Mouse (Mus musculus) liver, embryonic 11.5 days (tissue): ENCODE measurements at regions not wholly inside any gene's neighbourhood (a gene's known extent, or its start where the extent isn't known, plus 50 kb on each side); places are given as distances from the start of the nearest gene placed in this dataset.

ENCODE experiments used
- ATAC-seq: fragments of 200-750 bp; cut with Nextera tagmentation; replicated peaks from 2 replicates; pipeline ENCODE4 v1.8.0; 2017; ENCODE audit warnings: moderate number of reproducible peaks, mild to moderate bottlenecking, moderate TSS enrichment, moderate library complexity; ENCODE audit not compliant: low FRiP score
- DNase-seq: peaks from one replicate; pipeline ENCODE4 v3.0.0-alpha.2; 2017; ENCODE audit warnings: low spot score
- H3K27ac ChIP-seq: fragments of 300-500 bp; sonication (generic); 2 replicates; pipeline ENCODE4 v1.5.1; 2014; ENCODE audit warnings: mild to moderate bottlenecking, low read depth, low read length, control low read depth
- H3K27me3 ChIP-seq: fragments of 300-500 bp; sonication (generic); replicated peaks from 2 replicates; pipeline ENCODE4 v1.6.1; 2014; ENCODE audit warnings: low read length, mixed read lengths; ENCODE audit not compliant: control insufficient read depth, insufficient read depth
- H3K36me3 ChIP-seq: fragments of 300-500 bp; sonication (generic); 2 replicates; pipeline ENCODE4 v1.6.1; 2014; ENCODE audit warnings: mild to moderate bottlenecking, low read length, moderate library complexity, mixed read lengths; ENCODE audit not compliant: control insufficient read depth, insufficient read depth
- H3K4me1 ChIP-seq: fragments of 300-500 bp; sonication (generic); replicated peaks from 2 replicates; pipeline ENCODE4 v1.6.1; 2014; ENCODE audit warnings: low read length, mixed read lengths; ENCODE audit not compliant: control insufficient read depth, insufficient read depth
- H3K4me2 ChIP-seq: fragments of 300-500 bp; sonication (generic); 2 replicates; pipeline ENCODE4 v1.6.1; 2014; ENCODE audit warnings: mild to moderate bottlenecking, control low read depth, moderate library complexity
- H3K4me3 ChIP-seq: fragments of 300-500 bp; sonication (generic); 2 replicates; pipeline ENCODE4 v1.5.1; 2014; ENCODE audit warnings: low read depth, low read length, control low read depth
- H3K9ac ChIP-seq: fragments of 300-500 bp; sonication (generic); 2 replicates; pipeline ENCODE4 v1.6.1; 2014; ENCODE audit warnings: low read depth, low read length, control low read depth
- H3K9me3 ChIP-seq: fragments of 300-500 bp; sonication (generic); 2 replicates; pipeline ENCODE4 v1.6.1; 2016; ENCODE audit warnings: low read length, inconsistent platforms, mixed read lengths; ENCODE audit not compliant: control insufficient read depth
- WGBS: fragments of 180-500 bp; shearing (Covaris S2); extraction: QIAGEN DNeasy Blood & Tissue Kit; methylation state at CpG from one replicate; pipeline ENCODE4 v1.1.7; 2014; 5-methylcytosine and 5-hydroxymethylcytosine counted together

DNA sequence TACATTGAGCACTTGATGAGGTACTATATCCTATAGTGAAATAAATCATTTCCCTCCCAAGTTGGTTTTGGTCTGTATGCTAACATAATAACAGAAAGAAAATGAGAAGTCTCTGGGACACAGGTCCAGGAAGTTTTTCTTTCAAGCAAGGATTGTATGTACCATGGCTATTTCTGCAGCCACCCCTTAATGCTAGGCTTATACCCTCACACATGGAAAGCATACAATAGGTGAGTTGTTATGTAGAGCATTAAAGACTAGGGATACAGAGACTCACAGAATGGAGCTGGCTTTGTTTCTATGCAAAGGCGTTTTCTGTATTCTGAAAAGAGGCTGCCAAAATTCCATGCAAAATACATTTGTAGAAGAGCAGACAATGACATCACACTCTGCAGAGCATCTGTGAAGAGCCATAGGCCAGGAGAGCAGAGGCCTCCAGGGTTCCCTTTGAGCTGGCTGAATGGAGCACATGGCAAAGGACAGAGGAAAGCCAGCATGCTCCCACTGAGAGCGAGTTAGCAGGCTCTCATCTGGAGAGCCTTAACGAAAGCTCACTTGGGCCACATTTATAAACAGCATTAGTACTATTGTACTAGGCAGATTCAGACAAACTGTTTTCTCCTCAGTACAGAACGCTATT lies 262.0 kb upstream of the Sgcd start:
- no peak overlapping the region for H3K9ac ChIP-seq
- H3K4me3 ChIP-seq, result no peak overlapping the region
- ATAC-seq (no peak), DNase-seq (no peak)
- no peaks in the 10 kb centered on the region for H3K27me3 ChIP-seq
- no peaks in the 10 kb centered on the region for H3K9me3 ChIP-seq
- WGBS, result 73% methylated on average over 4 of the region's 4 CpGs
- no peak overlapping the region for H3K4me2 ChIP-seq
- H3K27ac ChIP-seq, result no peak overlapping the region
- H3K36me3 ChIP-seq, result no peaks in the 10 kb centered on the region
- no peaks in the 10 kb centered on the region for H3K4me1 ChIP-seq

- 38% methylated on average over 1 of the region's 1 CpGs for WGBS
- Histone ChIP-seq H3K36me3 (no peaks in the 10 kb centered on the region), H3K9ac (no peak overlapping the region), H3K4me3 (no peak overlapping the region), H3K27me3 (no peaks in the 10 kb centered on the region), H3K4me1 (no peaks in the 10 kb centered on the region), H3K27ac (no peak overlapping the region), H3K4me2 (no peak overlapping the region), H3K9me3 (no peaks in the 10 kb centered on the region)
- ATAC-seq, result no peak
- no peak for DNase-seq
Measured at GRCm38 (mm10) chr11:48249315-48249714, 260.5 kb upstream of the Sgcd start.

GRCm38 (mm10) chr11:48221156-48221555 lies 232.4 kb upstream of the Sgcd start:
- Histone ChIP-seq H3K27me3 (no peaks in the 10 kb centered on the region), H3K4me3 (no peak overlapping the region), H3K27ac (no peak overlapping the region), H3K9ac (no peak overlapping the region), H3K9me3 (no peaks in the 10 kb centered on the region), H3K4me2 (no peak overlapping the region), H3K4me1 (no peaks in the 10 kb centered on the region), H3K36me3 (no peaks in the 10 kb centered on the region)
- WGBS, result 81% methylated on average over 4 of the region's 4 CpGs
- no peak for ATAC-seq
- DNase-seq, result no peak

- ATAC-seq (no peak), DNase-seq (no peak)
- Histone ChIP-seq H3K4me3 (no peak overlapping the region), H3K27ac (no peak overlapping the region), H3K27me3 (no peaks in the 10 kb centered on the region), H3K36me3 (no peaks in the 10 kb centered on the region), H3K4me2 (no peak overlapping the region), H3K4me1 (no peaks in the 10 kb centered on the region), H3K9ac (no peak overlapping the region), H3K9me3 (no peaks in the 10 kb centered on the region)
- 48% methylated on average over 1 of the region's 1 CpGs for WGBS
Measured at GRCm38 (mm10) chr11:48219157-48219556, 230.4 kb upstream of the Sgcd start.

- Histone ChIP-seq H3K27me3 (no peaks in the 10 kb centered on the region), H3K27ac (no peak overlapping the region), H3K4me3 (no peak overlapping the region), H3K4me2 (no peak overlapping the region), H3K9me3 (no peaks in the 10 kb centered on the region), H3K4me1 (no peaks in the 10 kb centered on the region), H3K9ac (no peak overlapping the region), H3K36me3 (no peaks in the 10 kb centered on the region)
- ATAC-seq (no peak), DNase-seq (no peak)
- WGBS, result 66% methylated on average over 2 of the region's 2 CpGs
Measured at GRCm38 (mm10) chr11:48216762-48217161, 228.0 kb upstream of the Sgcd start.

GRCm38 (mm10) chr11:48186604-48187003 lies 197.8 kb upstream of the Sgcd start:
- no peaks in the 10 kb centered on the region for H3K9me3 ChIP-seq
- no peak overlapping the region for H3K27ac ChIP-seq
- ATAC-seq (no peak), DNase-seq (no peak)
- H3K4me2 ChIP-seq, result no peak overlapping the region
- H3K4me1 ChIP-seq, result no peaks in the 10 kb centered on the region
- H3K4me3 ChIP-seq, result no peak overlapping the region
- H3K27me3 ChIP-seq, result no peaks in the 10 kb centered on the region
- no peaks in the 10 kb centered on the region for H3K36me3 ChIP-seq
- WGBS, result 74% methylated on average over 4 of the region's 4 CpGs
- H3K9ac ChIP-seq, result no peak overlapping the region

- Histone ChIP-seq H3K4me1 (no peaks in the 10 kb centered on the region), H3K4me2 (no peak overlapping the region)
Measured at GRCm38 (mm10) chr11:48178943-48179342, 190.2 kb upstream of the Sgcd start.

GRCm38 (mm10) chr11:48178174-48178573 lies 189.4 kb upstream of the Sgcd start:
- no peak for DNase-seq
- H3K27ac ChIP-seq, result no peak overlapping the region
- no peak for ATAC-seq
- H3K9ac ChIP-seq, result no peak overlapping the region
- no peaks in the 10 kb centered on the region for H3K27me3 ChIP-seq
- no peaks in the 10 kb centered on the region for H3K4me1 ChIP-seq
- H3K4me2 ChIP-seq, result no peak overlapping the region
- no peaks in the 10 kb centered on the region for H3K36me3 ChIP-seq
- H3K9me3 ChIP-seq, result no peaks in the 10 kb centered on the region
- H3K4me3 ChIP-seq, result no peak overlapping the region
- 40% methylated on average over 3 of the region's 3 CpGs for WGBS

More at GRCm38 (mm10) chr11:48178943-48179342, 190.2 kb upstream of the Sgcd start:
- Histone ChIP-seq H3K36me3 (no peaks in the 10 kb centered on the region), H3K27me3 (no peaks in the 10 kb centered on the region), H3K9ac (no peak overlapping the region), H3K4me3 (no peak overlapping the region), H3K27ac (no peak overlapping the region), H3K9me3 (no peaks in the 10 kb centered on the region)
- no peak for ATAC-seq
- DNase-seq, result no peak

- ATAC-seq, result no peak
- Histone ChIP-seq H3K27me3 (no peaks in the 10 kb centered on the region), H3K27ac (no peak overlapping the region), H3K9ac (no peak overlapping the region), H3K4me1 (no peaks in the 10 kb centered on the region), H3K4me3 (no peak overlapping the region), H3K36me3 (no peaks in the 10 kb centered on the region), H3K4me2 (no peak overlapping the region), H3K9me3 (no peaks in the 10 kb centered on the region)
- WGBS, result 39% methylated on average over 4 of the region's 4 CpGs
- no peak for DNase-seq
Measured at GRCm38 (mm10) chr11:48176451-48176850, 187.7 kb upstream of the Sgcd start.
